Mouse (Mus musculus): ENCODE measurements around the gene Ccdc80. TPM values are rescaled to one million over a fixed set of nuclear protein-coding genes. Genes with fewer than 3 reads are reported as not detected.
A peak's percentile ranks its signal among the peaks of the same experiment; 100 is the strongest.

The Ccdc80 gene
- polyA plus RNA-seq, 1 experiment from 2014 or later = 0.03 TPM

GRCm38 (mm10) chr16:45142565-45142964, 49.4 kb downstream of the Ccdc80 start:
- Histone ChIP-seq H3K4me3 (ENCODE audit: inconsistent target) (no peak overlapping the region), H3K79me2 (ENCODE audit: inconsistent target) (no peaks in the 10 kb centered on the region), H3K36me3 (ENCODE audit: inconsistent target) (peaks cover 39% of the 10 kb centered on the region), H3K27ac (0 out of 2 replicates have a peak overlapping the region, but pooled peaks have one; percentile 2)
- WGBS (ENCODE audit: missing documents) = 11% methylated on average over 1 of the region's 5 CpGs

GRCm38 (mm10) chr16:45145119-45145518, 51.9 kb downstream of the Ccdc80 start:
- Histone ChIP-seq H3K27ac (no peak overlapping the region), H3K36me3 (ENCODE audit: inconsistent target) (peaks cover 38% of the 10 kb centered on the region), H3K79me2 (ENCODE audit: inconsistent target) (no peaks in the 10 kb centered on the region), H3K4me3 (ENCODE audit: inconsistent target) (no peak overlapping the region)
- 71% methylated on average over 6 of the region's 6 CpGs for WGBS (ENCODE audit: missing documents)

GRCm38 (mm10) chr16:45148488-45149082, 55.4 kb downstream of the Ccdc80 start:
- no peaks in the 10 kb centered on the region for H3K79me2 ChIP-seq (ENCODE audit: inconsistent target)
- H3K27ac ChIP-seq = peak overlapping the region; percentile 32
- no peak overlapping the region for H3K4me3 ChIP-seq (ENCODE audit: inconsistent target)
- WGBS (ENCODE audit: missing documents) = 21% methylated on average over 10 of the region's 10 CpGs
- peaks cover 50% of the 10 kb centered on the region for H3K36me3 ChIP-seq (ENCODE audit: inconsistent target)

- Histone ChIP-seq H3K27ac (no peak overlapping the region), H3K36me3 (ENCODE audit: inconsistent target) (peaks cover 23% of the 10 kb centered on the region), H3K79me2 (ENCODE audit: inconsistent target) (peaks cover 19% of the 10 kb centered on the region), H3K4me3 (ENCODE audit: inconsistent target) (no peak overlapping the region)
- WGBS (ENCODE audit: missing documents) = 90% methylated on average over 3 of the region's 3 CpGs
Observed at GRCm38 (mm10) chr16:45154741-45155250, 61.6 kb downstream of the Ccdc80 start.

DNA sequence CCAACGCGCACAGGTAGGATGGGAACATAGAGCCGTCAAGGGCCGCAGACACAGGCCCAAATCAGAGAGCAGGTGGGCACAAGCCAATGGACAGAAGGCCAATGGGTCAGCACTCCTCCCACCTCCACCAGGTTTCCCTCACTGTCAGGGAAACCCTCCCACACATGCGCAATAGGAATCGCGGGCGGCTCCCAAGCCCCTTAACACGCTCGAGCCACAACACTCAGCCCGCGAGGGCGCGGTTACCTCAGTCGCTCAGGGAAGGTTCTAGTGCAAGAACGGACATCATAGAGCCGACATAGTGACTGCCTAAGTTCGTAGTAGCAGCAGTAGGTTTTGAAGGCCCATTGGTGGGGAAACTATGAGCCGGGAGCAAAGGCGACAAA, 64.9 kb downstream of the Ccdc80 start:
- peaks cover 53% of the 10 kb centered on the region for H3K79me2 ChIP-seq (ENCODE audit: inconsistent target)
- H3K4me3 ChIP-seq (ENCODE audit: inconsistent target) = peak overlapping the region; percentile 92
- WGBS (ENCODE audit: missing documents) = under 1% methylated on average over 19 of the region's 20 CpGs
- 0 out of 2 replicates have a peak, but pooled peaks cover 10% of the 10 kb centered on the region for H3K36me3 ChIP-seq (ENCODE audit: inconsistent target)
- peak overlapping the region; percentile 87 for H3K27ac ChIP-seq

GRCm38 (mm10) chr16:45158522-45159388, 65.6 kb downstream of the Ccdc80 start, which contains the start of the genes Slc35a5 and Atg3:
Gene Slc35a5 (minus strand): TSS chr16:45158706.
Gene Atg3 (plus strand): TSS chr16:45158785.
- Histone ChIP-seq H3K36me3 (ENCODE audit: inconsistent target) (0 out of 2 replicates have a peak, but pooled peaks cover 11% of the 10 kb centered on the region), H3K79me2 (ENCODE audit: inconsistent target) (peaks cover 59% of the 10 kb centered on the region), H3K27ac (peak within 1 kb of the TSS; percentile 87), H3K4me3 (ENCODE audit: inconsistent target) (peak within 1 kb of the TSS; percentile 92)
- WGBS (ENCODE audit: missing documents) = 1% methylated on average over 57 of the region's 64 CpGs

GRCm38 (mm10) chr16:45159389-45159716, 66.2 kb downstream of the Ccdc80 start:
- peak overlapping the region; percentile 69 for H3K27ac ChIP-seq
- H3K79me2 ChIP-seq (ENCODE audit: inconsistent target) = peaks cover 65% of the 10 kb centered on the region
- WGBS (ENCODE audit: missing documents) = under 1% methylated on average over 11 of the region's 11 CpGs
- H3K36me3 ChIP-seq (ENCODE audit: inconsistent target) = 0 out of 2 replicates have a peak, but pooled peaks cover 11% of the 10 kb centered on the region
- peak overlapping the region; percentile 67 for H3K4me3 ChIP-seq (ENCODE audit: inconsistent target)

Other genes with a start within 250 kb of the Ccdc80 start
- gene Cd200r2, start 226.3 kb upstream of the Ccdc80 start, polyA plus RNA-seq (2018) = 0.19 to 0.33 TPM in 2 of 3 replicates, not detected in the other
- 0.21 to 0.37 TPM in 2 of 3 replicates, not detected in the other for gene Cd200r3, start 149.7 kb upstream of the Ccdc80 start, polyA plus RNA-seq (2018)
- 20.6 to 47.3 TPM (median 27.8 TPM) in 3 replicates for gene Slc35a5, start 65.3 kb downstream of the Ccdc80 start, polyA plus RNA-seq (2018)
- gene Atg3, start 65.4 kb downstream of the Ccdc80 start, polyA plus RNA-seq (2018) = 58.0 to 179 TPM (median 74.5 TPM) in 3 replicates
- 0.07 to 0.55 TPM (median 0.12 TPM) in 3 replicates for gene Btla, start 130.9 kb downstream of the Ccdc80 start, polyA plus RNA-seq (2018)

All from macrophage (primary cell).